Mouse (Mus musculus): ENCODE results near the gene Wipi1. TPM values are rescaled to one million over a fixed set of nuclear protein-coding genes. Genes with fewer than 3 reads are reported as not detected.

Wipi1 gene
- total and polyA plus RNA-seq, 2 experiments from 2014 or later = 10.9 to 16.5 TPM

DNA sequence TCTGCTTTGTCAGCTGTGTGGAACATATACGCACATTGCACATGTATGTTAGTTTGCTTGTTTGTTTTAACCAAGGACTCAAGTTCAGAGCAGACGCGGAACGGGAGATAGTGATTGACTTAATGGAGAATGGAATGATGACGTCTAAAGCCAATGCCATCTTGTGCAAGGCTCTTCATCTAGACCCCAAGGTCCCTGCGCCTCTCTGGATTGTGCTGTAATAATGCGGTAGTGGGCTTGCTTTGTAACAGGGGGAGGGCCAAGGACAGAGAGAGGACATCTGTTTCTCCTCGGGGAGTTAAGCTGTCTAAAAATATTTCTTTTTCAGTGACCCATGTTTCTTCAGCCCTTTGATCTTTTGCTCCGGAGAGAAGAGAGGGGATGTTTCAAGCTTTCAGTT is 23.2 kb upstream of the Wipi1 start:
- no peak for ATAC-seq
- H3K4me2 ChIP-seq (ENCODE audit: low read depth) = no peak overlapping the region
- no peak for TF ChIP-seq CTCF (IDR thresholded peaks at IDR 0.05; ENCODE audit: low read depth)
- H3K27ac ChIP-seq (ENCODE audit: low read depth, low read length) = no peak overlapping the region
- H3K4me3 ChIP-seq (ENCODE audit: low read depth, low read length) = no peak overlapping the region
- H3K9me3 ChIP-seq (ENCODE audit: low read length) = no peaks in the 10 kb centered on the region
- no peak overlapping the region for H3K9ac ChIP-seq
- no peak for DNase-seq
- 84% methylated on average over 9 of the region's 9 CpGs for WGBS
- no peaks in the 10 kb centered on the region for H3K36me3 ChIP-seq (ENCODE audit: insufficient read depth)
- H3K4me1 ChIP-seq (ENCODE audit: insufficient read depth) = no peaks in the 10 kb centered on the region
- H3K27me3 ChIP-seq (ENCODE audit: insufficient read depth, low read length) = no peaks in the 10 kb centered on the region

DNA sequence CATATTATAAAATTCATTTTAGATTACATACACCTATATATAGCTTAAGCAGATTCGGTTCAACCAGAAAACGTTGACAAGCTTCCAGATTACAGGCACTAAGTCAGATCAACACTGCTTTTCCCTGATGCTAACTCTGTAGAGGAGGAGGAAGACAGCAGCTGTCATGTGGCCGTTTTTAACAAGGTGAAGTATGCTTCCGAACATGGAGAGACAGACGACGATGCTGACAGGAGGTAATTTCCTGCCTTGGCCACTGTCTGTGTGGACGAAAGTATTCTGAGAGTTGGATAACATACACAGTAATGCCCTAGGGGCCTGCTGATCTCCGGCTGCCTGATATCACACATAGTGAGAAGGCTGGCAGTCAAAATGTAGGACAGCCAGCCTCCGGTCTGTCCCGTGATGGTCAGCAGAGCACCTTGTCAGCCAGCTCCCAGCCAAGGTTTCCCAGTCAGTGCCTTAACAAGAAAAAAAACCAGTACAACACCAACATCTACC is 17.3 kb upstream of the Wipi1 start:
- Histone ChIP-seq H3K27ac (ENCODE audit: low read depth, low read length) (no peak overlapping the region), H3K4me1 (ENCODE audit: insufficient read depth) (no peaks in the 10 kb centered on the region), H3K36me3 (ENCODE audit: insufficient read depth) (no peaks in the 10 kb centered on the region), H3K9ac (no peak overlapping the region), H3K4me2 (ENCODE audit: low read depth) (no peak overlapping the region), H3K27me3 (ENCODE audit: insufficient read depth, low read length) (no peaks in the 10 kb centered on the region), H3K4me3 (ENCODE audit: low read depth, low read length) (no peak overlapping the region), H3K9me3 (ENCODE audit: low read length) (no peaks in the 10 kb centered on the region)
- ATAC-seq (no peak), DNase-seq (no peak)
- TF ChIP-seq CTCF (IDR thresholded peaks at IDR 0.05; ENCODE audit: low read depth) = no peak
- 77% methylated on average over 10 of the region's 10 CpGs for WGBS

DNA sequence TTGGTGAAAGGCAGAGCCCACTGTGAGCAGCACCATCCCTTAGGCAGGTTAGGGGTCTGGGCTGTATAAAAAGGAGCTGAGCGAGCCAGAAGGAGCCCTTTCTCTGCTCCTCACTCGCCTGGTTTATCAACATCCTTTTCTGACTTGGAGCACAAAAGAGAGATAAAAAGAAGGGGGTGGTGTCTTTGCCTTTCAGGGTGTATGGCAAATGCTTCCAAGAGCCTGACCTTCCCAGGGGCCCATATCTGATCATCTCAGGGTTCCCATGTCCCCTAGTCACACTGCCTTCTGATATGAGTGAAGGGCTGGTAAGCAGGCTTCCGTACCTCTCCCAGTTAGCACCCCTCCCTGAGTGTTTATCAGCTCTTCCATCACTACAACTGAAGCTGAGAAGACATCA is 16.3 kb upstream of the Wipi1 start:
- Histone ChIP-seq H3K9ac (no peak overlapping the region), H3K27me3 (ENCODE audit: insufficient read depth, low read length) (no peaks in the 10 kb centered on the region), H3K4me2 (ENCODE audit: low read depth) (no peak overlapping the region), H3K36me3 (ENCODE audit: insufficient read depth) (no peaks in the 10 kb centered on the region), H3K4me3 (ENCODE audit: low read depth, low read length) (no peak overlapping the region), H3K27ac (ENCODE audit: low read depth, low read length) (no peak overlapping the region), H3K9me3 (ENCODE audit: low read length) (no peaks in the 10 kb centered on the region), H3K4me1 (ENCODE audit: insufficient read depth) (no peaks in the 10 kb centered on the region)
- 84% methylated on average over 3 of the region's 3 CpGs for WGBS
- no peak for DNase-seq
- TF ChIP-seq CTCF (IDR thresholded peaks at IDR 0.05; ENCODE audit: low read depth) = no peak
- no peak for ATAC-seq

DNA sequence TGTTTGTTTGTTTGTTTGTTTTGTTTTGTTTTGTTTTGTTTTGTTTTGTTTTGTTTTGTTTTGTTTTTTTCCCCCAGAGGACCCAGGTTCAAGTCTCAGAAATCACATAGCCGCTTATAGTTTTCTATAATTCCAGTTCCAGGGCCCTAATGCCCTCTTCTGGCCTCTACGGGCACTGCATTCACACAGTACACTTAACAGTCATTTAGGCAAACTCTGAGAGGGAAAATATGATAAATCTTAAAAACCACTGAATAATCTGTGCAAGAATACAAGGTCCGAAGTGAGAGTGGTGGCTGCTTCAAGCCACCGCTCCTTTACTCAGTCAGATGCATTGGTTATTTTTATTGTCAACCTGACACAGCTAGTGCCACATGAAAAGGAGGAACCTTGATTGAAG is 15.9 kb upstream of the Wipi1 start:
- WGBS = 89% methylated on average over 4 of the region's 4 CpGs

DNA sequence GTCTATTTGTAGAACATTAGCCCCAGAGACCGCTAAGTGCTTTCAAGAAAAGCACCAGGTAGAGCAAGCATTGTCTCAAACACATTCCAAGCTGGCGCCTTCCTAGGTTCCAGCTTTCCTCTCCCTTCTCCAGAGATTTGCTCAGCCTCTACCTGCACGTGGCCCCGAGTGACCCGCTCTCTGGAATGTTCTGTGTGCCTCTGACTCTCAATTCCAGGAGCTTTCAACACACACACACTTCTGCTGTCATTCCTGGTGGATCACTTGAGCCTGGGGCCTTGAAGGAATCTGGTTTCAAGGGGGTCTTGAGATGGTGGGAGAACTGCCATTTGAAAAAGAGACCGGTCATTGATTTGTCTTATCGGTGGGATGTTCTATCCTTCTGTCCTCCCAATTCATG is 11.5 kb upstream of the Wipi1 start:
- Histone ChIP-seq H3K36me3 (ENCODE audit: insufficient read depth) (no peaks in the 10 kb centered on the region), H3K9ac (no peak overlapping the region), H3K27me3 (ENCODE audit: insufficient read depth, low read length) (no peaks in the 10 kb centered on the region), H3K4me1 (ENCODE audit: insufficient read depth) (no peaks in the 10 kb centered on the region), H3K4me3 (ENCODE audit: low read depth, low read length) (no peak overlapping the region), H3K27ac (ENCODE audit: low read depth, low read length) (no peak overlapping the region), H3K9me3 (ENCODE audit: low read length) (no peaks in the 10 kb centered on the region), H3K4me2 (ENCODE audit: low read depth) (no peak overlapping the region)
- ATAC-seq (no peak), DNase-seq (no peak)
- WGBS = 88% methylated on average over 7 of the region's 7 CpGs
- no peak for TF ChIP-seq CTCF (IDR thresholded peaks at IDR 0.05; ENCODE audit: low read depth)

More for the DNA sequence above, 15.9 kb upstream of the Wipi1 start:
- no peak for DNase-seq
- no peak overlapping the region for H3K4me2 ChIP-seq (ENCODE audit: low read depth)
- H3K4me3 ChIP-seq (ENCODE audit: low read depth, low read length) = no peak overlapping the region
- H3K27me3 ChIP-seq (ENCODE audit: insufficient read depth, low read length) = no peaks in the 10 kb centered on the region
- H3K27ac ChIP-seq (ENCODE audit: low read depth, low read length) = no peak overlapping the region
- TF ChIP-seq CTCF (IDR thresholded peaks at IDR 0.05; ENCODE audit: low read depth) = peak; percentile 51
- H3K4me1 ChIP-seq (ENCODE audit: insufficient read depth) = no peaks in the 10 kb centered on the region
- H3K9me3 ChIP-seq (ENCODE audit: low read length) = no peaks in the 10 kb centered on the region
- ATAC-seq = no peak
- H3K9ac ChIP-seq = no peak overlapping the region
- H3K36me3 ChIP-seq (ENCODE audit: insufficient read depth) = no peaks in the 10 kb centered on the region

DNA sequence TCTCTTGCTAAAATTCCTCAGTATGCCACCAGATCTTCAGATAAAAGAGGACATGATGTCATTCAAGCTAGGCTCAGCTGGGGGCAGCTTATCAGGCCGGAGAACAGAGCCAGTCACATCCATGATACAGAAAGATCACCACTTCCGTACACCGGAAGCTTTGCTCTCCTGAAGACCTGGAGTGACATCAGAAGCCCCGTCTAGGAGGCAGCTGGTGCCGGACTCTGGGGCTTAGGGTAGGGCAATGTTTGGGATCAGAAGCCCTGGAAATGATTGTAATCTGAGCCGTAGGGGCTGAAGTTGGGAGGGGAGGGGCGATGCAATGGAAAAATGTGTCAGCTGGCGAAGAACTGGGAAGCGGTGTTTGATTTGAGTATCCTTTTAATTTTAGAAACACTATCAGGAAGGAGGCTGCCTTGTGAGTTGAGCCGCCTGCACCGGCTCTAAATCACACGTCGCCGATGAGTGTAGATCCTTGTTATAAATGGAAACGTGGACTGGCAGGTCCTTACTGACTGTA is 10.8 kb upstream of the Wipi1 start:
- no peaks in the 10 kb centered on the region for H3K9me3 ChIP-seq (ENCODE audit: low read length)
- no peak overlapping the region for H3K4me2 ChIP-seq (ENCODE audit: low read depth)
- no peak for TF ChIP-seq CTCF (IDR thresholded peaks at IDR 0.05; ENCODE audit: low read depth)
- H3K27me3 ChIP-seq (ENCODE audit: insufficient read depth, low read length) = no peaks in the 10 kb centered on the region
- ATAC-seq (no peak), DNase-seq (no peak)
- H3K9ac ChIP-seq = no peak overlapping the region
- no peak overlapping the region for H3K27ac ChIP-seq (ENCODE audit: low read depth, low read length)
- no peaks in the 10 kb centered on the region for H3K4me1 ChIP-seq (ENCODE audit: insufficient read depth)
- no peaks in the 10 kb centered on the region for H3K36me3 ChIP-seq (ENCODE audit: insufficient read depth)
- no peak overlapping the region for H3K4me3 ChIP-seq (ENCODE audit: low read depth, low read length)
- 40% methylated on average over 15 of the region's 15 CpGs for WGBS

DNA sequence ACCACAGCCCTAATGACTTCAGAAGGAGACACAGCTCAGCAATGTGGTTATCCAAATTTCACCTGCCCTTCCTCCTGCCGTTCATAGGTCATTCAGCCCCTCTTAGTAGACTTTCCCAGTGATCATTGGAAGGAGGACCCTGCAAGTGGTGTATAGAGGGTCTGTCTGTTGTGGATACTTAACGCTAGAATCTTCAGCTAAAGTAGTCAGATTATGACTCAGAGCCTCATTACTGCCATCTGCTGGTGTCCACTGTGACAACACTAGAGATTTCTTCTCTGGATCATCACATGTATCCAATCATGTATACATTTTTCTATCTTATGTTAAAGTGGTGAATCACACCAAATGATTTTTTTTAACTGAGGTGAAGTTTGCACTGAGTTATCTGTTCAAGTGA is 9.4 kb upstream of the Wipi1 start:
- Histone ChIP-seq H3K36me3 (ENCODE audit: insufficient read depth) (no peaks in the 10 kb centered on the region), H3K4me1 (ENCODE audit: insufficient read depth) (no peaks in the 10 kb centered on the region), H3K27ac (ENCODE audit: low read depth, low read length) (no peak overlapping the region), H3K27me3 (ENCODE audit: insufficient read depth, low read length) (no peaks in the 10 kb centered on the region), H3K9ac (no peak overlapping the region), H3K9me3 (ENCODE audit: low read length) (no peaks in the 10 kb centered on the region), H3K4me2 (ENCODE audit: low read depth) (no peak overlapping the region), H3K4me3 (ENCODE audit: low read depth, low read length) (no peak overlapping the region)
- ATAC-seq (no peak; the same call in 1 of the 2 replicates), DNase-seq (peak; percentile 83)
- TF ChIP-seq CTCF (IDR thresholded peaks at IDR 0.05; ENCODE audit: low read depth) = peak; percentile 85
- 17% methylated on average over 2 of the region's 2 CpGs for WGBS
